ENCODE assay signal across 14 mouse cellular contexts in genomic region chr9:118151221-118151507, GRCm38 (mm10). TPM values are rescaled to one million over a fixed set of nuclear protein-coding genes. Genes with fewer than 3 reads are reported as not detected.
A peak's percentile ranks its signal among the peaks of the same experiment; 100 is the strongest.
DNase-seq lines count a peak whose midpoint lies in the region; ATAC-seq and TF ChIP-seq lines count a peak whose summit lies in the region.
"Had no signal": no experiment of that assay in that cellular context is flagged by ENCODE, and none has a peak within 500 bp of the region (broad histone marks: within the 10 kb centered on the region; RNA-seq: fewer than 3 reads in every experiment).

No protein-coding gene starts in this region.

- peaks cover 24% of the 10 kb centered on the region for H3K79me2 ChIP-seq in MEL (ENCODE audit: control insufficient read depth, insufficient read depth, low read length, poor library complexity)

- no peak overlapping the region for H3K9ac ChIP-seq in kidney, embryonic 15.5 days
- peak overlapping the region; percentile 84 for H3K9ac ChIP-seq in MEL (ENCODE audit: control insufficient read depth, low read depth, low read length, poor library complexity, severe bottlenecking)
- no peak overlapping the region for H3K9ac ChIP-seq in liver, embryonic 13.5 days
- H3K9ac ChIP-seq: embryonic facial prominence, embryonic 15.5 days; forebrain, embryonic 13.5 days; heart, embryonic 13.5 days; lung, embryonic 15.5 days had no signal

- peak; percentile 36 to 53; a peak in 2 of 4 replicates for TF ChIP-seq EP300 in MEL (IDR thresholded peaks at IDR 0.05; ENCODE audit: low read depth in 1 of 2, low read length in 2 of 2)

- H3K27me3 ChIP-seq in kidney, embryonic 15.5 days = no peaks in the 10 kb centered on the region
- no peaks in the 10 kb centered on the region for H3K27me3 ChIP-seq in MEL (ENCODE audit: control insufficient read depth in 1 of 2, insufficient read depth in 2 of 2, low read length in 2 of 2)
- H3K27me3 ChIP-seq in liver, embryonic 13.5 days = no peaks in the 10 kb centered on the region
- H3K27me3 ChIP-seq: embryonic facial prominence, embryonic 15.5 days; forebrain, embryonic 13.5 days; heart, embryonic 13.5 days; lung, embryonic 15.5 days had no signal

- H3K4me2 ChIP-seq in kidney, embryonic 15.5 days = peak overlapping the region; percentile 64
- peak overlapping the region; percentile 73 for H3K4me2 ChIP-seq in liver, embryonic 13.5 days

- no peak for ATAC-seq in kidney, embryonic 15.5 days (replicated peaks; ENCODE audit: low FRiP score)
- no peak for ATAC-seq in liver, embryonic 13.5 days (ENCODE audit: low read depth)

- no peaks in the 10 kb centered on the region for H3K36me3 ChIP-seq in kidney, embryonic 15.5 days
- H3K36me3 ChIP-seq in MEL (ENCODE audit: control insufficient read depth in 1 of 2, insufficient read depth in 2 of 2, low read length in 2 of 2) = peaks cover 0 to 10% of the 10 kb centered on the region in 2 experiments; a peak in 2 of 4 replicates
- no peaks in the 10 kb centered on the region for H3K36me3 ChIP-seq in liver, embryonic 13.5 days
- H3K36me3 ChIP-seq: embryonic facial prominence, embryonic 15.5 days; heart, embryonic 13.5 days; lung, embryonic 15.5 days had no signal

- peak; percentile 52 for TF ChIP-seq RAD21 in MEL (IDR thresholded peaks at IDR 0.05; ENCODE audit: low read depth, low read length)

- DNase-seq in kidney, adult 9 months = no peak
- DNase-seq in 416B (ENCODE audit: low read depth) (peak; percentile 68), MEL (ENCODE audit: low read depth, low spot score) (peak; percentile 66)
- no peak for DNase-seq in liver, embryonic 13.5 days
- no peak for DNase-seq in right cerebral cortex, adult 18-20 months
- no peak for DNase-seq in layer of hippocampus, postnatal 14 days (ENCODE audit: low spot score in 2 of 2)
- no peak for DNase-seq in spleen, adult 18-20 months
- DNase-seq: kidney, adult 2 months; thymus, postnatal 36 days had no signal

- H3K4me3 ChIP-seq in kidney, embryonic 15.5 days (replicated peaks) = no peak overlapping the region; the same call in 1 of the 2 replicates
- H3K4me3 ChIP-seq in MEL (ENCODE audit: control insufficient read depth in 1 of 2, insufficient read depth in 1 of 2, low read depth in 2 of 2, low read length in 2 of 2) = peak overlapping the region; percentile 63 to 72
- H3K4me3 ChIP-seq in liver, embryonic 13.5 days (replicated peaks) = peak overlapping the region; percentile 84; the same call in 1 of the 2 replicates
- H3K4me3 ChIP-seq: forebrain, embryonic 13.5 days; heart, embryonic 13.5 days; lung, embryonic 15.5 days had no signal

- TF ChIP-seq CTCF in MEL (IDR thresholded peaks at IDR 0.05 in 2 of 3, conservative IDR thresholded peaks at IDR 0.05 in 1 of 3; ENCODE audit: control insufficient read depth in 1 of 3, insufficient read depth in 1 of 3, low read depth in 2 of 3, low read length in 3 of 3, poor library complexity in 1 of 3, severe bottlenecking in 1 of 3) = peak in 2 of 3 experiments; percentile 16 to 39; a peak in 2 of 6 replicates

- no peak; a peak in 1 of 4 replicates for TF ChIP-seq POLR2A in MEL (IDR thresholded peaks at IDR 0.05; ENCODE audit: control insufficient read depth in 1 of 2, insufficient read depth in 1 of 2, low read depth in 1 of 2, low read length in 2 of 2, poor library complexity in 1 of 2)

- 85% methylated on average over 1 of the region's 1 CpGs for WGBS in kidney, embryonic 15.5 days
- 45% methylated on average over 1 of the region's 1 CpGs for WGBS in liver, embryonic 13.5 days (ENCODE audit: insufficient replicate concordance)

- H3K27ac ChIP-seq in kidney, embryonic 15.5 days = no peak overlapping the region
- peak overlapping the region; percentile 86 for H3K27ac ChIP-seq in MEL (ENCODE audit: control insufficient read depth, low read depth, low read length)
- peak overlapping the region; percentile 66; the same call in 1 of the 2 replicates for H3K27ac ChIP-seq in liver, embryonic 13.5 days
- H3K27ac ChIP-seq: heart, embryonic 13.5 days; lung, embryonic 15.5 days had no signal

- peaks cover 15% of the 10 kb centered on the region for H3K4me1 ChIP-seq in kidney, embryonic 15.5 days
- peaks cover 2 to 19% of the 10 kb centered on the region in 2 experiments; a peak in 3 of 4 replicates for H3K4me1 ChIP-seq in MEL (ENCODE audit: control insufficient read depth in 1 of 2, insufficient read depth in 2 of 2, low read length in 2 of 2)
- peaks cover 29% of the 10 kb centered on the region for H3K4me1 ChIP-seq in liver, embryonic 13.5 days (replicated peaks)

- H3K9me3 ChIP-seq in kidney, embryonic 15.5 days (replicated peaks) = no peaks in the 10 kb centered on the region
- no peaks in the 10 kb centered on the region for H3K9me3 ChIP-seq in MEL (replicated peaks; ENCODE audit: insufficient read depth, low read length)
- H3K9me3 ChIP-seq in liver, embryonic 13.5 days (replicated peaks) = no peaks in the 10 kb centered on the region
- H3K9me3 ChIP-seq: embryonic facial prominence, embryonic 15.5 days; forebrain, embryonic 13.5 days; heart, embryonic 13.5 days; lung, embryonic 15.5 days had no signal

TF ChIP-seq in MEL, 35 proteins besides CTCF, POLR2A, EP300 and RAD21:
- peak; percentile 34; the same call in 1 of the 2 replicates for TF ChIP-seq ZC3H11A (IDR thresholded peaks at IDR 0.05; ENCODE audit: low read depth, low read length)
- no peak for TF ChIP-seq MAZ (IDR thresholded peaks at IDR 0.05; ENCODE audit: low read depth, low read length)
- TF ChIP-seq SMC3 (IDR thresholded peaks at IDR 0.05; ENCODE audit: low read depth, low read length) = peak; percentile 43
- TF ChIP-seq TBP (IDR thresholded peaks at IDR 0.05; ENCODE audit: low read depth, low read length) = 0 out of 2 replicates have a peak, but pooled peaks have one; percentile 1
- no peak for TF ChIP-seq USF2 (IDR thresholded peaks at IDR 0.05; ENCODE audit: borderline replicate concordance in 1 of 2, insufficient read depth in 1 of 2, low read depth in 1 of 2, low read length in 2 of 2)
- 0 out of 2 replicates have a peak, but pooled peaks have one; percentile 7 for TF ChIP-seq MYC (IDR thresholded peaks at IDR 0.05; ENCODE audit: low read depth, low read length)
- TF ChIP-seq POLR2AphosphoS5 (IDR thresholded peaks at IDR 0.05; ENCODE audit: borderline replicate concordance, low read depth, low read length) = no peak
- TF ChIP-seq TCF12 (IDR thresholded peaks at IDR 0.05; ENCODE audit: low read depth, low read length) = 0 out of 2 replicates have a peak, but pooled peaks have one; percentile 22
- TF ChIP-seq ETS1 (IDR thresholded peaks at IDR 0.05; ENCODE audit: low read depth, low read length) = peak; percentile 8
- no peak for TF ChIP-seq JUND (IDR thresholded peaks at IDR 0.05; ENCODE audit: low read depth, low read length)
- TF ChIP-seq UBTF (IDR thresholded peaks at IDR 0.05; ENCODE audit: borderline replicate concordance, insufficient read depth, low read depth, low read length) = no peak
- TF ChIP-seq ELF1 (IDR thresholded peaks at IDR 0.05; ENCODE audit: low read depth, low read length) = no peak
- TF ChIP-seq GATA1 (IDR thresholded peaks at IDR 0.05; ENCODE audit: low read depth, low read length) = 0 out of 2 replicates have a peak, but pooled peaks have one; percentile 40
- no peak for TF ChIP-seq KAT2A (conservative IDR thresholded peaks at IDR 0.05; ENCODE audit: low read depth, low read length)
- no peak for TF ChIP-seq BHLHE40 (IDR thresholded peaks at IDR 0.05; ENCODE audit: borderline replicate concordance, low read depth, low read length)
- TF ChIP-seq E2F4 (IDR thresholded peaks at IDR 0.05; ENCODE audit: borderline replicate concordance, low read depth, low read length) = no peak
- TF ChIP-seq NRF1 (IDR thresholded peaks at IDR 0.05; ENCODE audit: insufficient read depth, low read depth, low read length, poor library complexity, severe bottlenecking) = no peak
- no peak for TF ChIP-seq POLR2AphosphoS2 (IDR thresholded peaks at IDR 0.05; ENCODE audit: low read length)
- no peak for TF ChIP-seq CHD2 (IDR thresholded peaks at IDR 0.05; ENCODE audit: low read length)
- no peak for TF ChIP-seq USF1 (IDR thresholded peaks at IDR 0.05; ENCODE audit: low read depth, low read length)
- no peak for TF ChIP-seq MAFK (IDR thresholded peaks at IDR 0.05; ENCODE audit: borderline replicate concordance, low read depth, low read length)
- peak; percentile 48; the same call in 1 of the 2 replicates for TF ChIP-seq MXI1 (IDR thresholded peaks at IDR 0.05; ENCODE audit: low read depth, low read length)
- TF ChIP-seq ZKSCAN1 (IDR thresholded peaks at IDR 0.05; ENCODE audit: low read depth, low read length) = no peak
- peak; percentile 58 for TF ChIP-seq SIN3A (IDR thresholded peaks at IDR 0.05; ENCODE audit: low read length)
TF ChIP-seq in MEL: peak in this region for 9.

RNA-seq across cellular contexts. Expression of gene Cmc1, which starts 1.2 kb away (rescaled TPM):
- 45.5 and 56.2 TPM in 2 replicates for polyA plus RNA-seq in kidney, embryonic 15.5 days (2015; fragmentation: Nextera tagmentation; extraction: Ambion mirVana)
- 26.7 and 35.9 TPM in 2 replicates for total RNA-seq in MEL (2012; rRNA removed)
- polyA plus RNA-seq in MEL (2012; ENCODE audit: insufficient read depth in 1 of 2, insufficient read length in 2 of 2, low read depth in 1 of 2, low replicate concordance in 2 of 2, missing spikeins in 1 of 2) = 10 to 100 TPM in 1 of 2 experiments, not detected in 1; 36.0 TPM
- 23.9 and 25.5 TPM in 2 replicates for polyA plus RNA-seq in liver, embryonic 13.5 days (2015; fragmentation: Nextera tagmentation; extraction: Ambion mirVana)
- 10 to 100 TPM; 11.3 to 12.9 TPM for total RNA-seq in layer of hippocampus, postnatal 14 days (2021)

Comparison
In these comparisons a context has a peak if more than half of its experiments do, and no peak if none do; other contexts are left out.
1. DNase-seq: peak in 416B (single experiment) and MEL (single experiment); none in kidney, adult 9 months (single experiment), liver, embryonic 13.5 days (single experiment), right cerebral cortex, adult 18-20 months (single experiment), layer of hippocampus, postnatal 14 days (0 of 2) and spleen, adult 18-20 months (0 of 2).